Mouse (Mus musculus) gastrocnemius, adult 2 months (tissue): ENCODE measurements at regions not wholly inside any gene's neighbourhood (a gene's known extent, or its start where the extent isn't known, plus 50 kb on each side); places are given as distances from the start of the nearest gene placed in this dataset.
A peak's percentile ranks its signal among the peaks of the same experiment; 100 is the strongest.

Experiments used
- DNase-seq: peaks from one replicate; pipeline ENCODE4 v3.0.0; 2022
- H3K27ac ChIP-seq: fragments of 200-600 bp; 2 replicates; pipeline ENCODE4 v1.8.1; 2022; ENCODE audit warnings: mild to moderate bottlenecking
- H3K4me3 ChIP-seq: fragments of 200-600 bp; 2 replicates; pipeline ENCODE4 v1.8.1; 2022; ENCODE audit warnings: mild to moderate bottlenecking, moderate library complexity
- CTCF ChIP-seq: fragments of 200-600 bp; IDR thresholded peaks from 2 replicates; pipeline ENCODE4 v1.8.1; 2022; ENCODE audit warnings: antibody characterized with exemption, mild to moderate bottlenecking, moderate library complexity
- intact Hi-C: fragments of 180-260 bp; cut with DNase I; formaldehyde crosslinking; loops from one replicate; pipeline ENCODE4 v1.15.1; 2025

DNA sequence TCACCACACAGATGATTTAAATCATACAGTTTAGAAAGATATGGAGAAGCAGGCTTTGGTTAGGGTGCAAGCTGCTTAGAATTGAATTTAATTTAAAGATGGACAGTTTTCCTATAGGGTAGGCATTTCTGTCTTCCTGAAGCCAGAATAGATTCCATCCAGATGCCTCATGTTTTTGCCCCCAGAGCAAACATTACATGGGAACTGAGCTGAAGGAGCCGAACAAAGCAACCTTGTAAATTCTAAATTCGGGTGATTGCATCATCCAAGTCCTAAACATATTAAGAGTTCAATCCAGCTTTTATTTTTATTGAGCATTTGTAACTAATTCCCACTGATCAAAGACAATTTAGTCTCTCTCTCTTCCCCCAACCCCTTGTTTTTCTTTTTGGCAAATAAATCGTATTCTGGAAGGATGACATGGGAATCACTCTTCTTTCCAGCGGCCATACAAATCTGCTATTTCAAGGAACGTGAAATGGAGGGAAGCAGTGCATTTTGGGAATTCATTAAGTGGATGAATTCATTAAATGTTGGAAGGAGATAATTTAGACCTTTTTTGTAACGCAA, 884.1 kb downstream of the Slc4a3 start:
- intact Hi-C loops, result no loop called here
- TF ChIP-seq CTCF, result no peak
- H3K27ac ChIP-seq, result no peak overlapping the region
- no peak overlapping the region for H3K4me3 ChIP-seq
- DNase-seq, result no peak

DNA sequence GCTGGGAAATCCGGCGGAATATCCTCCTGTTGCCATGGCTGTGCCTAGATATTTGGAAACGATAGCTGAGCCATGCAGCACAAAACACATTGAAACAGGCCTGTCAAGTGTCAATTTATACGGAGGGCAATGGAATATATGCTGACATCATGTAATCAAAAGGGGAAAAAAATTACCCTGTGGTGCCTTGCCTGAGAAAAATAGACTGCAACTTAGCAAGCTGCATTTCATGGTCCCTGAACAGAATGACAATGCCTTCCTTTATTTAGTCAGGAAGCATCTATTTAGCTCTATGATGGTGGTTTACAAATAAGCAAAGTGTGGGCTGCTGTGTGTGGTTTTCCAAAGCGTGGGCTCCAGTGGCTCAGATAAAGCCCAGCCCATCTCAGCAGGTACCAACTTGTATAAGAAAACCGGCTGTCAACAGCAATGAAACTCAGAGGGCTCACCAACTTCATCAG, 887.4 kb downstream of the Slc4a3 start:
- no peak for TF ChIP-seq CTCF
- no peak for DNase-seq
- no peak overlapping the region for H3K4me3 ChIP-seq
- no peak overlapping the region for H3K27ac ChIP-seq
- intact Hi-C loops, result no loop called here

DNA sequence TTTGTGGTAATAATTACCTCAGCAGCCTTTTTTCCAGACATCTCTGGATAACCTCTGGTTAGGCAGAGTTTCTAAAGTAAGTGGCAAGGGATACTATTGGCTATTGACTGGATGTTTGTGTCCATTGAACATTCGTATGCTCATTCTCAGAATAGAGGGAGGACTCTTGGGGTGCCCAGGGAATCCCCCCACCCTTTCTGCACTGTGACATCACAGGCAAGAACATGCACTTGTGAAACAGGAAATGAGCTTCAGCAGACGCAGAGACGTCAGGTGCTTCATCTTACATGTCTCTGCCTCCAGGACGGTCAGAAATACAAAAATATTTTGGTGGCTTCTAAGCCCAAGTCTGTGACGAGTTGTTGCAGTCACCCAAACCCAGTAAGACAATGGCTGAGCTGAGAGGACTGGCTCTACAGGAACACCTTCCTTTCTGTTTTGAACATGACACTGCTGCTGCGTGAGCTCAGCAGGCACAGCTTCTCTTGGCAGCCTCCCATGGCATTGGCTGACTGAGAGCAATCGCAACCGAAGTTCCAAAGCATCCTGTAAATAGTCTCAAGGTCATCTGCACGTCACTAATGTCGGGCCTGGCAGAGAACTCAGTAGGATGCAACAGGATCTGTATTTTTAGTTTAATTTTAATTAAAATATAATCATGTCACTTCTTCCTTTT, 904.6 kb downstream of the Slc4a3 start:
- intact Hi-C loops, result no loop called here
- DNase-seq, result peak; percentile 19
- no peak overlapping the region for H3K27ac ChIP-seq

DNA sequence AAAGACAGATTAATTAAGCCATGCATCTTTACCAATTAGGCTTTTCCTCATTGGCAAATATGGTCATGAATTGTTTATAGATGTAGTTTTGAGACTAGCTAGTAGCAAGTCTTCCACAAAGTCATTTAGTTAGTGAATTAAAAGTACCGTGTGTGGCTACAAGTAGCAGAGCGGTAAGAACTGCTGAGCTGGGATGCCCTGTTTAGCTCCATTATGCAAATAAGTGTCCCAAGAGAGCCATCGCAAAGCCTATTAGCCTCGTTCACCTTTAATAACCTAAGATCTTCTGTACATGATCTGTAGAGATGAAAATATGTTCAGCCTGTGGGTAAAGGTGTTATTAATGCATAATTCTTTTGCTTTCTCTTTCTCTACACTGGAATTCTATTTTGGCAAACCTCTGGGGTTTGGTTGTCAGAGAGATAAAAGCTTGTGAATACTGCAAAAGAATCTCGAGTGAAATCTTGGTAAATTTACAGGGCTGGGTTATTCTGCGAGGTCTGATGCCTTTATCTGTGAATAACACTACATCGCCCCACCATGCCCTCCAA, 907.2 kb downstream of the Slc4a3 start:
- TF ChIP-seq CTCF, result no peak
- intact Hi-C loops, result no loop called here
- no peak overlapping the region for H3K27ac ChIP-seq
- DNase-seq, result no peak
- H3K4me3 ChIP-seq, result no peak overlapping the region

More for the DNA sequence above, 904.6 kb downstream of the Slc4a3 start:
- no peak for TF ChIP-seq CTCF
- H3K4me3 ChIP-seq, result no peak overlapping the region

DNA sequence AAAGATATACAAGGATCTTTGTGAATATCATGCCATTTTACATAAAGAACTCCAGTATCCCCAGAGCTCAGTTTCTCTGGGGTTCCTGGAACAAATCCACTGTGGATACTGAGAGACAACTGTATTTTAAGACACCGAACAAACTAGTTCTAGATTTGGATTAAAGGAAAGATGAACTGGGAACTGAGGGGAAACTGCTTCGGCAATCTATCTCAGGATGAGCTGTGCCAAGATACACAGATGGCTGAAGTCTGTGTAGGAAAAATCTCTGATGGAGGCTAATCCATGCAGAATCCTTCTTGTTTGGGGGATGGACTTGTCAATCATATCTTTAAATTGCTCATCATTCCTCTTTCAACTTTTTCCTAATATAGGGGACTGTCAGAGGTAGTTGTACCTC, 920.5 kb downstream of the Slc4a3 start:
- no peak for TF ChIP-seq CTCF
- intact Hi-C loops, result no loop called here
- H3K4me3 ChIP-seq, result no peak overlapping the region
- H3K27ac ChIP-seq, result no peak overlapping the region
- DNase-seq, result no peak

DNA sequence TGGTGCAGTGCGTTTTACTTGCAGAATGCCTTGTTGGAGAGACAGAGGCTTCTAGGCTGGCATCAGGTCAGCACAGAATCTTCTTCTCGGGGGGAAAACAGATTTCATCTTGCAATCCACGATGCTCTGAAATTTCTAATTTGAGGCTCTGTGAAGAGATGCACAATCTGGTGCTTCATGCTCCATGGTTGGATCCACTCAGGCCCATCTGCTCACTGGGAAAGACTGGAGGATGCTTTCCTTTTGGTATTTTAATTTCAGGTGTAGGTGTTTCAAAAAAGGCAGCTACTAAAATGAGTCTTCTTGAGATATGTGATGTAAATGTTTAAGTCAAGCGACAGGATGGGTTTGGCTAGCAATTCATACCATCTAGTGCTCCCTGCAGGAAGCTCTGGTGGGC, 938.1 kb downstream of the Slc4a3 start:
- Histone ChIP-seq H3K27ac (no peak overlapping the region), H3K4me3 (no peak overlapping the region)
- intact Hi-C loops, result no loop called here
- TF ChIP-seq CTCF, result no peak
- no peak for DNase-seq

DNA sequence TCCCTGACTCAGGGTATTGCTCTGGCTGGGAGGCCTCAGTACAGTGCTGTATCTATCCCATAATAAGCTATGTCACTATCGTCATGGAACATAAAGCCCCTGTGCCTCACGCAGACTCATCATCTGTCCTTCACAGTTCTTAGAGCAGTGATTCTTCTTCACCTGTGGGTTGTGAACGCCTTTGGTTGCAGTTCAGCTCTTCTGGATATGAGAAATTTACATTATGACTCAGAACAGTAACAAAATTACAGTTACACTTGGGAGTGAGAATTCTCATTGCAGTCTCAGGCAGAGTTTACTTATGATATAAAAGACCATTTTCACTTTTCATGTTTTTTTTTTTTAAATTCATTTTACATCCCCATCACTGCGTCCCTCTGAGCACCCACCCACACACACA, 941.4 kb downstream of the Slc4a3 start:
- intact Hi-C loops, result no loop called here
- TF ChIP-seq CTCF, result no peak
- no peak for DNase-seq
- H3K27ac ChIP-seq, result no peak overlapping the region
- H3K4me3 ChIP-seq, result no peak overlapping the region

DNA sequence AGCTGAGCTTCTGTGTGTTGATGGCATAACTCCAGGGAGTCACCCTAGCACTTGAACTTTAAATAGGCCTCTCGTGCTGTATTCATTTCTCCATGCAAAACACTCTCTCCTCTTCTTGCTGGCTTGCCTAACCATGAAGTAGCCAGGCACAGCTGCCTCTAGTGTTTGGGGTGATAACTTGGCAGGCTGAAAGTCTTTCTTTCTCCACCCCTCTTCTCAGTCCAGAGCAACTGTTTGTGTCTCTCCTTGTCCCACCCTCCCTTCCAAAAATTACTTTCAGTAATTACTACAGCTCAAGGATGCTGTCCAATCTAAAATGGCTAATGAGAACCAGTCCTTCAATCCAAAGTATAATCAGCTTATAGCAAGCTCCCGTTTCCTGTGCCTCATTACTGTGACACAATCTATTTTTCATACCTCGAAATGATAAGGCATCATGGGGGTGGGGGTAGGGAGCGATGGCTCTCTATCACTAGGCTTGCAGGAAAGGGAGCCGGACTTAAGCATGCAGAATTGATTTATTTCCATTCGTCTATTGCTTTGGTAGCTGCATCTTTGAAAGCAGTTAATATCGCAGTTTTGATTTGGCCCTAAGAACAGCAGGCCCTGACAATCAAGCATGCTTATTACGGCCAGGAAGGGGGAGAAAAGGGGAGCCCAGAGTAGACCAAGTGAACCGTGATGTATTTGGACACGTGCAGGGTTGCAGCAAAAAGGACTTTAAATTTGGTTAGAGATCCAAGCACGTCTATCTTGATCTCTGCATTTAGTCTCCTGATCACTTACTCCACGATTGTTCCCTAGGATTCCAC, 943.8 kb downstream of the Slc4a3 start:
- no peak overlapping the region for H3K27ac ChIP-seq
- no peak for DNase-seq
- intact Hi-C loops, result no loop called here
- H3K4me3 ChIP-seq, result no peak overlapping the region
- TF ChIP-seq CTCF, result no peak

DNA sequence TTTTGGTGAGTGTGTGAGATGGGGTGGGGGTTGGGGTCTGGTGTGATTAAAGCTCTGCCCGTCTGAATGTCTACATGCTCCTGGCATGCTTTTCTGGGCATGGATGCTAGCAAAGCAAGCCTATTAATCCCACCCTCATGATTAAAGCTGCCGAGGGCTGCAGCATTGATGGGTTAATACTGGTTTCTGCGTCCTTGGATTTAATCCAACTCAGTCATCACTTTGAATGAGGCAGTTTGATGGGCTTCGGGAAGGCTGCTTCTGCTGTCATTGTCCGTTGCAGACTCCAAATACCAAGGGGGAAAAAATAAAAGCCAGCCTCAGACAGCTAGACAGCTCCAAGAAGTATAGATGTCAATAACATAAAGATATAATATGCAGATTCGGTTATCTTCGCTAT, 944.7 kb downstream of the Slc4a3 start:
- Histone ChIP-seq H3K27ac (no peak overlapping the region), H3K4me3 (no peak overlapping the region)
- TF ChIP-seq CTCF, result no peak
- no peak for DNase-seq
- intact Hi-C loops, result no loop called here

DNA sequence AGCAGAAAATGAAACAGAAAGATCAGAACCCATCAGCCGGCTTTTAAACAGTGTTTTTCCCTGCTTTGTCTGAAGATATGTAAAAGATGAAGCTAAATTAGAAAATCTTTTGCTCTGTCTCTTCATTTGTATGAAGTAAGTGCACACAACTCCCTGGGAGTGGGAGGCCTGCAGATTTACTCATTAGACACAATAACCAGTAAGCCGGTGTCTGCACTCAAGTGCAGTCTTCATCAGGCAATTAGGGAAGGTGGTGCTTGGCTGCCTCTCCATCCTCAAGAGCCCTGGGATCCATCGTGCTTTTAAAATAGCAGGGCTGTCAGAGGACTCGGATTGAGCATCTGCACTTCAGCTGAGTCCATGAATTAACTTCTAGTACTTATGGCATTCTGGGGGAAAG, 945.1 kb downstream of the Slc4a3 start:
- intact Hi-C loops, result no loop called here
- no peak for DNase-seq
- TF ChIP-seq CTCF, result no peak
- no peak overlapping the region for H3K4me3 ChIP-seq
- H3K27ac ChIP-seq, result no peak overlapping the region

DNA sequence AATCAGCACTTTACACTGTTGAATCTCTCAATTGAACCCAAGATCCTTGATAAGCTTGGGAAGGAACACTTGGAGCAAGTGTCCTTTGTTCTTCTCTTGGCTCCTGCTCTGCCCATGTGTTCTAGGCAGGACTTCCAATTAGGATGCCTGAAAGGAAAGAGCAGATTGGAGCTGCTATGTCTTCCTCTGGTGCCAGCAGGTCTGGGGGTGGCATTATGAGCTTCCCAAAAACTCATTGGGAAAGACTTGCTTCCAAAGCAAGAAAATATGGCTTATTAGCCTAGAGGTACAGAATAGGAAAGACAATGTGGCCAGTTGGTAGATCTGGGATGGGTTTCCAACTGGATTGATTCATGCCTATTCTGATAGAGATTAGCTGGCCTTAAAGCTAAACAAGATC, 959.1 kb downstream of the Slc4a3 start:
- H3K27ac ChIP-seq, result no peak overlapping the region
- DNase-seq, result no peak
- no peak overlapping the region for H3K4me3 ChIP-seq
- no peak for TF ChIP-seq CTCF
- intact Hi-C loops, result no loop called here

DNA sequence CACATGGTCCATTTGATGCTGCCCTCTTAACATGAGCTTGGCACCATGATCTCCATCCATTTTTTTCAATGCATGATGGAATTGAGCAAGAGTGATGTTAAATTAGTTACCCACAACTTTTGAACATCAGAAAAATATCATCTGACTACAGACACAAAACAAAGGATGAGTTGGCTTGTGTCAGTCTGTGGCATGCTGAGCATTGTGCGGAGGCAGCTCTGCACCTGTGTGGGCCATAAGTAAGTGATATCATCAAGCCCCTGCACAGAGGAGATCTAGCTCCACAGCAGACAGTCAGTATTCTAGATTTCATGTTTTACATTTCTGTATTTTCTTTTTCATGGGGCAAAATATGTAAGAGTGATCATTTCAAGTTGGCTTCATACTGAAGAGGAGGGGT, 962.8 kb downstream of the Slc4a3 start:
- TF ChIP-seq CTCF, result no peak
- Histone ChIP-seq H3K27ac (no peak overlapping the region), H3K4me3 (no peak overlapping the region)
- intact Hi-C loops, result no loop called here
- no peak for DNase-seq

DNA sequence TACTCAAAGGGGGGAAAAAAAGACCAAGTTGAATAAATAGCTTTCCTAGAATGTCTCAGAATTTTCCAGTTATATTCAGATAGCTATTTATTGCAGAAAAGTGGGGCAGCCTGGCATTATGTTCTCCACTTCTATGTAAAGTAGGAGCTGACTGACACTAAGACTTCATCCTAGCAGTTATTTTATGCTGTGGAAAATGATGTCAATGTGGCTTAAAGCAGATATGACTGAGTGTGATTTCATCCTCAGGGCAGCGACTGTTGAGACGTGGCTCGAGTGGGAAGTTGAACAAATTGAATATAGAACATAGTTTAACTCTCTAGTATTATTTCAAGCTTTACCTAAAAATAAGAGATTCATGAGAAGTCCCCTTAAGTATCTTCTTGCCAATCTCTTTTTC, 963.4 kb downstream of the Slc4a3 start:
- no peak for DNase-seq
- no peak for TF ChIP-seq CTCF
- intact Hi-C loops, result no loop called here
- H3K27ac ChIP-seq, result no peak overlapping the region
- H3K4me3 ChIP-seq, result no peak overlapping the region
